Mouse (Mus musculus): ENCODE results near the gene Ckap4.

Ckap4 gene

GRCm38 (mm10) chr10:84533912-84534671 lies at the start of gene Ckap4:
Gene Ckap4, minus strand, starts transcription at chr10:84534062.
- no peak for DNase-seq (ENCODE audit: low spot score)

GRCm38 (mm10) chr10:84582236-84582635 lies 48.4 kb upstream of the Ckap4 start:
- peak; percentile 16 for DNase-seq (ENCODE audit: low spot score)

- no peak for DNase-seq (ENCODE audit: low spot score)
These were observed 47.3 kb upstream of the Ckap4 start for GRCm38 (mm10) chr10:84581191-84581590.

- DNase-seq (ENCODE audit: low spot score), result no peak
These were observed 45.7 kb upstream of the Ckap4 start for GRCm38 (mm10) chr10:84579527-84579926.

- no peak for DNase-seq (ENCODE audit: low spot score)
These were observed 44.9 kb upstream of the Ckap4 start for GRCm38 (mm10) chr10:84578738-84579137.

- peak; percentile 76 for DNase-seq (ENCODE audit: low spot score)
These were observed 43.3 kb upstream of the Ckap4 start for GRCm38 (mm10) chr10:84577071-84577727.

- DNase-seq (ENCODE audit: low spot score), result peak; percentile 95
These were observed 42.7 kb upstream of the Ckap4 start, which contains the start of gene Tcp11l2 for GRCm38 (mm10) chr10:84576395-84577070. Gene Tcp11l2, plus strand, starts transcription at chr10:84576626.

GRCm38 (mm10) chr10:84576029-84576394 lies 42.1 kb upstream of the Ckap4 start:
- DNase-seq (ENCODE audit: low spot score), result no peak

GRCm38 (mm10) chr10:84573671-84574420 lies 40.0 kb upstream of the Ckap4 start:
- no peak for DNase-seq (ENCODE audit: low spot score)

- no peak for DNase-seq (ENCODE audit: low spot score)
These were observed 37.3 kb upstream of the Ckap4 start for GRCm38 (mm10) chr10:84571052-84571639.

GRCm38 (mm10) chr10:84564427-84564826 lies 30.6 kb upstream of the Ckap4 start:
- DNase-seq (ENCODE audit: low spot score), result peak; percentile 20

GRCm38 (mm10) chr10:84562567-84563554 lies 29.0 kb upstream of the Ckap4 start:
- DNase-seq (ENCODE audit: low spot score), result no peak

GRCm38 (mm10) chr10:84562121-84562520 lies 28.3 kb upstream of the Ckap4 start:
- no peak for DNase-seq (ENCODE audit: low spot score)

- DNase-seq (ENCODE audit: low spot score), result no peak
These were observed 26.1 kb upstream of the Ckap4 start for GRCm38 (mm10) chr10:84559986-84560385.

- no peak for DNase-seq (ENCODE audit: low spot score)
These were observed 24.6 kb upstream of the Ckap4 start for GRCm38 (mm10) chr10:84558511-84558910.

GRCm38 (mm10) chr10:84556120-84556519 lies 22.3 kb upstream of the Ckap4 start:
- no peak for DNase-seq (ENCODE audit: low spot score)

- no peak for DNase-seq (ENCODE audit: low spot score)
These were observed 20.6 kb upstream of the Ckap4 start for GRCm38 (mm10) chr10:84554291-84555009.

- no peak for DNase-seq (ENCODE audit: low spot score)
These were observed 18.6 kb upstream of the Ckap4 start for GRCm38 (mm10) chr10:84552477-84552876.

- DNase-seq (ENCODE audit: low spot score), result no peak
These were observed 18.0 kb upstream of the Ckap4 start for GRCm38 (mm10) chr10:84551846-84552245.

GRCm38 (mm10) chr10:84549920-84550293 lies 16.0 kb upstream of the Ckap4 start:
- no peak for DNase-seq (ENCODE audit: low spot score)
